Mouse (Mus musculus): ENCODE data around the gene Cbfa2t2. TPM values are rescaled to one million over a fixed set of nuclear protein-coding genes. Genes with fewer than 3 reads are reported as not detected.
A peak's percentile ranks its signal among the peaks of the same experiment; 100 is the strongest.

Cbfa2t2 gene
- polyA plus RNA-seq, 1 experiment from 2014 or later: 10.3 TPM

GRCm38 (mm10) chr2:154410355-154410754 lies 25.9 kb upstream of the Cbfa2t2 start:
- Histone ChIP-seq H3K4me3 (ENCODE audit: low read depth, low read length) (no peak overlapping the region), H3K27me3 (ENCODE audit: control insufficient read depth, insufficient read depth, low read length) (no peaks in the 10 kb centered on the region), H3K4me2 (replicated peaks; ENCODE audit: low read depth) (no peak overlapping the region), H3K4me1 (replicated peaks; ENCODE audit: control insufficient read depth, insufficient read depth) (no peaks in the 10 kb centered on the region), H3K9me3 (ENCODE audit: control insufficient read depth, low read length) (no peaks in the 10 kb centered on the region), H3K9ac (ENCODE audit: low read length) (no peak overlapping the region), H3K27ac (replicated peaks) (no peak overlapping the region), H3K36me3 (ENCODE audit: control insufficient read depth, insufficient read depth, low read length) (no peaks in the 10 kb centered on the region)
- TF ChIP-seq CTCF (IDR thresholded peaks at IDR 0.05; ENCODE audit: low read depth) (peak; percentile 28), EP300 (optimal IDR thresholded peaks at IDR 0.05) (no peak)
- WGBS: 45% methylated on average over 2 of the region's 2 CpGs
- DNase-seq (ENCODE audit: low spot score) (peak; percentile 67), ATAC-seq (ENCODE audit: low FRiP score, low TSS enrichment) (peak; percentile 48)

- Histone ChIP-seq H3K4me1 (replicated peaks; ENCODE audit: control insufficient read depth, insufficient read depth) (no peaks in the 10 kb centered on the region), H3K4me2 (replicated peaks; ENCODE audit: low read depth) (no peak overlapping the region), H3K27me3 (ENCODE audit: control insufficient read depth, insufficient read depth, low read length) (no peaks in the 10 kb centered on the region), H3K27ac (replicated peaks) (no peak overlapping the region), H3K9me3 (ENCODE audit: control insufficient read depth, low read length) (no peaks in the 10 kb centered on the region), H3K4me3 (ENCODE audit: low read depth, low read length) (no peak overlapping the region), H3K9ac (ENCODE audit: low read length) (no peak overlapping the region), H3K36me3 (ENCODE audit: control insufficient read depth, insufficient read depth, low read length) (no peaks in the 10 kb centered on the region)
- DNase-seq (ENCODE audit: low spot score): peak; percentile 40
- no peak for ATAC-seq (ENCODE audit: low FRiP score, low TSS enrichment)
- 68% methylated on average over 7 of the region's 7 CpGs for WGBS
- TF ChIP-seq EP300 (optimal IDR thresholded peaks at IDR 0.05) (no peak), CTCF (IDR thresholded peaks at IDR 0.05; ENCODE audit: low read depth) (peak; percentile 78)
These were observed 24.1 kb upstream of the Cbfa2t2 start for GRCm38 (mm10) chr2:154412018-154412666.

GRCm38 (mm10) chr2:154417107-154417506 lies 19.2 kb upstream of the Cbfa2t2 start:
- whole genome bisulfite sequencing: 11% methylated on average over 3 of the region's 3 CpGs
- Histone ChIP-seq H3K36me3 (ENCODE audit: control insufficient read depth, insufficient read depth, low read length) (no peaks in the 10 kb centered on the region), H3K4me3 (ENCODE audit: low read depth, low read length) (no peak overlapping the region), H3K9me3 (ENCODE audit: control insufficient read depth, low read length) (no peaks in the 10 kb centered on the region), H3K4me1 (replicated peaks; ENCODE audit: control insufficient read depth, insufficient read depth) (no peaks in the 10 kb centered on the region), H3K27me3 (ENCODE audit: control insufficient read depth, insufficient read depth, low read length) (no peaks in the 10 kb centered on the region), H3K9ac (ENCODE audit: low read length) (no peak overlapping the region), H3K27ac (replicated peaks) (no peak overlapping the region), H3K4me2 (replicated peaks; ENCODE audit: low read depth) (no peak overlapping the region)
- DNase-seq (ENCODE audit: low spot score): peak; percentile 80
- ATAC-seq (ENCODE audit: low FRiP score, low TSS enrichment): no peak
- no peak for TF ChIP-seq EP300 (optimal IDR thresholded peaks at IDR 0.05)
- TF ChIP-seq CTCF (IDR thresholded peaks at IDR 0.05; ENCODE audit: low read depth): peak; percentile 95

GRCm38 (mm10) chr2:154418001-154418400 lies 18.3 kb upstream of the Cbfa2t2 start:
- no peaks in the 10 kb centered on the region for H3K36me3 ChIP-seq (ENCODE audit: control insufficient read depth, insufficient read depth, low read length)
- H3K9ac ChIP-seq (ENCODE audit: low read length): no peak overlapping the region
- no peak overlapping the region for H3K4me2 ChIP-seq (replicated peaks; ENCODE audit: low read depth)
- no peak for DNase-seq (ENCODE audit: low spot score)
- WGBS: 82% methylated on average over 7 of the region's 7 CpGs
- no peak for ATAC-seq (ENCODE audit: low FRiP score, low TSS enrichment)
- H3K4me1 ChIP-seq (replicated peaks; ENCODE audit: control insufficient read depth, insufficient read depth): no peaks in the 10 kb centered on the region
- H3K27me3 ChIP-seq (ENCODE audit: control insufficient read depth, insufficient read depth, low read length): no peaks in the 10 kb centered on the region
- H3K4me3 ChIP-seq (ENCODE audit: low read depth, low read length): no peak overlapping the region
- H3K27ac ChIP-seq (replicated peaks): no peak overlapping the region
- TF ChIP-seq EP300 (optimal IDR thresholded peaks at IDR 0.05) (no peak), CTCF (IDR thresholded peaks at IDR 0.05; ENCODE audit: low read depth) (no peak)
- no peaks in the 10 kb centered on the region for H3K9me3 ChIP-seq (ENCODE audit: control insufficient read depth, low read length)

- no peak overlapping the region for H3K4me2 ChIP-seq (replicated peaks; ENCODE audit: low read depth)
- no peaks in the 10 kb centered on the region for H3K27me3 ChIP-seq (ENCODE audit: control insufficient read depth, insufficient read depth, low read length)
- no peaks in the 10 kb centered on the region for H3K36me3 ChIP-seq (ENCODE audit: control insufficient read depth, insufficient read depth, low read length)
- no peak overlapping the region for H3K9ac ChIP-seq (ENCODE audit: low read length)
- no peak overlapping the region for H3K27ac ChIP-seq (replicated peaks)
- WGBS: 79% methylated on average over 9 of the region's 9 CpGs
- no peak overlapping the region for H3K4me3 ChIP-seq (ENCODE audit: low read depth, low read length)
- TF ChIP-seq CTCF (IDR thresholded peaks at IDR 0.05; ENCODE audit: low read depth) (no peak), EP300 (optimal IDR thresholded peaks at IDR 0.05) (no peak)
- no peaks in the 10 kb centered on the region for H3K9me3 ChIP-seq (ENCODE audit: control insufficient read depth, low read length)
- H3K4me1 ChIP-seq (replicated peaks; ENCODE audit: control insufficient read depth, insufficient read depth): no peaks in the 10 kb centered on the region
- ATAC-seq (ENCODE audit: low FRiP score, low TSS enrichment) (no peak), DNase-seq (ENCODE audit: low spot score) (no peak)
These were observed 16.4 kb upstream of the Cbfa2t2 start for GRCm38 (mm10) chr2:154419631-154420515.

Data from stomach, postnatal 0 days (tissue).